Mouse (Mus musculus): ENCODE data around the gene Scaf8. TPM values are rescaled to one million over a fixed set of nuclear protein-coding genes. Genes with fewer than 3 reads are reported as not detected.

Gene Scaf8
- polyA plus RNA-seq, 1 experiment, result 16.3 TPM

DNA sequence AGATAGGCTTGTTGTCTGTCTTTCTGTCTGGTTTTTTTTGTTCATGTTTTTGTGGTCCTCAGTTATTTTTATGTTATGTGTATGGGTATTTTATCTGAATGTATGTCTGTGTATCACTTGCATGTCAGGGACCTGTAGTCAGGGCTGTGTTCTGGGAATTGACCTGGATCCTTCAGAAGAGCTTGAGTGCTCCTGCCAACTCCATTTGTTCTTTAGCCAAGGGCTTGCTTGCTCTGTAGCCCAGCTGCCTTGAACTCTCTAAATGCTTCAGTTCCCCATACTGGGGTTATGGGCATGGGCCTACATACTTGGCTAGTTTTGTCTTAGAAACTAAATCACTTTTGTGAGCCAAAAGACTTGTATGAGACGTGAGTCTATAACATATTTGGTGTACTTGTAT is 13.9 kb downstream of the Scaf8 start:
- Histone ChIP-seq H3K36me3 (ENCODE audit: control insufficient read depth, insufficient read depth) (peaks cover 39% of the 10 kb centered on the region), H3ac (ENCODE audit: control insufficient read depth, insufficient read length, low read depth) (no peak overlapping the region), H3K27me3 (ENCODE audit: control insufficient read depth, insufficient read depth, insufficient read length) (no peaks in the 10 kb centered on the region), H3K79me2 (ENCODE audit: control insufficient read depth, insufficient read depth) (peaks cover 100% of the 10 kb centered on the region), H3K4me3 (ENCODE audit: insufficient read depth, poor library complexity, severe bottlenecking) (no peak overlapping the region), H3K79me3 (ENCODE audit: low read depth) (peaks cover 95% of the 10 kb centered on the region)
- TF ChIP-seq FOSL1 (IDR thresholded peaks at IDR 0.05; ENCODE audit: insufficient read depth, low read length, poor library complexity, severe bottlenecking) (no peak), CEBPB (IDR thresholded peaks at IDR 0.05; ENCODE audit: low read depth) (no peak), MYOG (IDR thresholded peaks at IDR 0.05; ENCODE audit: control insufficient read depth, extremely low read depth, insufficient read length) (no peak), USF1 (IDR thresholded peaks at IDR 0.05; ENCODE audit: low read depth) (no peak), MAX (IDR thresholded peaks at IDR 0.05) (no peak), MYOD1 (IDR thresholded peaks at IDR 0.05; ENCODE audit: control insufficient read depth, insufficient read length, low read depth) (no peak), CTCF (IDR thresholded peaks at IDR 0.05; ENCODE audit: control insufficient read depth, insufficient read depth, insufficient read length) (no peak)

DNA sequence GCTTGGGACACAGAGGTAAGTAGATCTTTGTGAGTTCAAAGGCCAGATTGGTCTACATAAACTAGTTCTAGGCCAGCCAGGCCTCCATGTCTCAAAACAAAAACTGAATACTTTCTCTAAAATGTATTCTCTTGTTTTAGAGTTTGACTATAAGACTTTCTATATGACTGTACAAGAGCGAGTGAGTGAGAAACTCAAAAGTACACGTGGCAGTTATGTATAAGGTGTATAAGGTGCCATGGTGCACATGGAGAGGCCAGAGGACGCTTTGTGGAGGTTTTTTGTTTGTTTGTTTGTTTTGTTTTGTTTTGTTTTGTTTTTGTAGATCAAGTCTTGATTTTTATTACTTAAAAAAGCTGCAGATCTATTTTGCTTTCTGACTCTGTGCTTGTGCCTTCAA is 15.0 kb downstream of the Scaf8 start:
- no peak overlapping the region for H3K4me3 ChIP-seq (ENCODE audit: insufficient read depth, poor library complexity, severe bottlenecking)
- TF ChIP-seq CEBPB (IDR thresholded peaks at IDR 0.05; ENCODE audit: low read depth) (no peak), MAX (IDR thresholded peaks at IDR 0.05) (no peak), MYOD1 (IDR thresholded peaks at IDR 0.05; ENCODE audit: control insufficient read depth, insufficient read length, low read depth) (no peak), MYOG (IDR thresholded peaks at IDR 0.05; ENCODE audit: control insufficient read depth, extremely low read depth, insufficient read length) (no peak), USF1 (IDR thresholded peaks at IDR 0.05; ENCODE audit: low read depth) (no peak), CTCF (IDR thresholded peaks at IDR 0.05; ENCODE audit: control insufficient read depth, insufficient read depth, insufficient read length) (no peak), FOSL1 (IDR thresholded peaks at IDR 0.05; ENCODE audit: insufficient read depth, low read length, poor library complexity, severe bottlenecking) (no peak)
- H3ac ChIP-seq (ENCODE audit: control insufficient read depth, insufficient read length, low read depth), result no peak overlapping the region
- H3K79me3 ChIP-seq (ENCODE audit: low read depth), result peaks cover 96% of the 10 kb centered on the region
- no peaks in the 10 kb centered on the region for H3K27me3 ChIP-seq (ENCODE audit: control insufficient read depth, insufficient read depth, insufficient read length)
- H3K36me3 ChIP-seq (ENCODE audit: control insufficient read depth, insufficient read depth), result peaks cover 39% of the 10 kb centered on the region
- H3K79me2 ChIP-seq (ENCODE audit: control insufficient read depth, insufficient read depth), result peaks cover 100% of the 10 kb centered on the region

DNA sequence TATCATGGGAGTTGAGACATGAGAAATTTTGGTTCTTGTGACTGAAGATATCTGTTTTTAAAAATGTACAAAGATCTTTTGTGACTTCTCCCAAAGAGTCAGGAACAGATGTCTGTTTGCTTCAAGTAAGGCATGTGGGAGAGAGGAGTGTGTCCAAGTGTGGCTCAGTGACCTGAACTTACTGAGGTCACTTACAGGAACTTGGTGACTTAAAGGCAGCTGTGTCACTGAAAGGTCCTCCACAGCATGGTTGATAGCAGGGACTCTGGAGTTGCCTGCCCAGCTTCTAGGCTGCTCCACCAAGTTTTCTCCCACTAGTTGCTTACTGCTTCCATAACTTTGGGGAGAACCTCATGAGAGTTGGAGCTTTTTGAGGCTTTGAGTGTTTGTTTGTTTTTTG is 20.6 kb downstream of the Scaf8 start:
- H3K79me3 ChIP-seq (ENCODE audit: low read depth), result peaks cover 92% of the 10 kb centered on the region
- peaks cover 21% of the 10 kb centered on the region for H3K36me3 ChIP-seq (ENCODE audit: control insufficient read depth, insufficient read depth)
- TF ChIP-seq FOSL1 (IDR thresholded peaks at IDR 0.05; ENCODE audit: insufficient read depth, low read length, poor library complexity, severe bottlenecking) (no peak), CTCF (IDR thresholded peaks at IDR 0.05; ENCODE audit: control insufficient read depth, insufficient read depth, insufficient read length) (no peak), CEBPB (IDR thresholded peaks at IDR 0.05; ENCODE audit: low read depth) (no peak), MYOG (IDR thresholded peaks at IDR 0.05; ENCODE audit: control insufficient read depth, extremely low read depth, insufficient read length) (no peak), MYOD1 (IDR thresholded peaks at IDR 0.05; ENCODE audit: control insufficient read depth, insufficient read length, low read depth) (no peak), USF1 (IDR thresholded peaks at IDR 0.05; ENCODE audit: low read depth) (no peak), MAX (IDR thresholded peaks at IDR 0.05) (no peak)
- H3ac ChIP-seq (ENCODE audit: control insufficient read depth, insufficient read length, low read depth), result no peak overlapping the region
- H3K27me3 ChIP-seq (ENCODE audit: control insufficient read depth, insufficient read depth, insufficient read length), result no peaks in the 10 kb centered on the region
- peaks cover 100% of the 10 kb centered on the region for H3K79me2 ChIP-seq (ENCODE audit: control insufficient read depth, insufficient read depth)
- no peak overlapping the region for H3K4me3 ChIP-seq (ENCODE audit: insufficient read depth, poor library complexity, severe bottlenecking)

DNA sequence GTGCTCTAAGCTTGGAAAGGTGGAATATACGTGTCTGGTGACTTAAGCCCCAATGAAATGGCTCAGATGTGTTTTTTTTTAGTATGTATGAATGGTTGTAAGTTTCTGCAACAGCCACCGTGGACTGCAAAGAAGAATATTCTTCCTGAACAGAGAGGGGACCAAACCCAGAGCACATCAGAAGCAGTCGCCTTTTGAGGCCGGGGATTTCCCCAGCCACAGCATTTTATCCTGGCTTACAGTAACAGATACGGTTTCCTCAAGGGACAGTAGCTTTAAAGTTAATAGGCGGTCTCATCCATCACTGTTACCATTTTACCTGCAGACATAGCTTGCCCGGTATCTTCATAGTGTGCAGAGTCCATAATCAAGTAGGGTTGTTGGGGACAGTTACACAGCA is 21.4 kb downstream of the Scaf8 start:
- Histone ChIP-seq H3K4me3 (ENCODE audit: insufficient read depth, poor library complexity, severe bottlenecking) (no peak overlapping the region), H3K27me3 (ENCODE audit: control insufficient read depth, insufficient read depth, insufficient read length) (no peaks in the 10 kb centered on the region), H3K79me2 (ENCODE audit: control insufficient read depth, insufficient read depth) (peaks cover 100% of the 10 kb centered on the region), H3ac (ENCODE audit: control insufficient read depth, insufficient read length, low read depth) (no peak overlapping the region), H3K79me3 (ENCODE audit: low read depth) (peaks cover 92% of the 10 kb centered on the region), H3K36me3 (ENCODE audit: control insufficient read depth, insufficient read depth) (peaks cover 19% of the 10 kb centered on the region)
- no peak for TF ChIP-seq MYOG (IDR thresholded peaks at IDR 0.05; ENCODE audit: control insufficient read depth, extremely low read depth, insufficient read length)
- no peak for TF ChIP-seq MAX (IDR thresholded peaks at IDR 0.05)
- TF ChIP-seq FOSL1 (IDR thresholded peaks at IDR 0.05; ENCODE audit: insufficient read depth, low read length, poor library complexity, severe bottlenecking), result no peak
- TF ChIP-seq USF1 (IDR thresholded peaks at IDR 0.05; ENCODE audit: low read depth), result no peak
- TF ChIP-seq CEBPB (IDR thresholded peaks at IDR 0.05; ENCODE audit: low read depth), result no peak
- TF ChIP-seq CTCF (IDR thresholded peaks at IDR 0.05; ENCODE audit: control insufficient read depth, insufficient read depth, insufficient read length), result no peak
- TF ChIP-seq MYOD1 (IDR thresholded peaks at IDR 0.05; ENCODE audit: control insufficient read depth, insufficient read length, low read depth), result no peak

DNA sequence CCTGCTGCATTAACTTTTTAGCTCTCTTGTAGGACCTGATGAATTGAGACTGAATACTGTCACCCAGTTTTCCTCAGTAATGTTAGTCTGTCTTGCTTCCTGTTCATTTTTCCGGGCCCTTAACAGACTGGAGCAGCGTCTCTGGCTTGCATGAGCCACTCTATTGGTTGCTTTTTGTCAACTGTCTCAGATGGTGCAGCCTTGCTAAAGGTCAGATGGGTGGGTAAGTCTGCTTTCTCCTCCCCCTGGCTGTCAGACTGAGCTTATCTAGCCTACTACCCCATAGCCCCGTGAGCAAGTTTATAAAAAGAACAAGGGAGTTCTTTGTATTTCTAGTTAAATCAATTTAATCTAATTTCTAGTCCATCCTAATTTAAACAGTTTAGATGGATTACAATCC is 23.6 kb downstream of the Scaf8 start:
- peaks cover 91% of the 10 kb centered on the region for H3K79me3 ChIP-seq (ENCODE audit: low read depth)
- H3K79me2 ChIP-seq (ENCODE audit: control insufficient read depth, insufficient read depth), result peaks cover 100% of the 10 kb centered on the region
- no peak overlapping the region for H3K4me3 ChIP-seq (ENCODE audit: insufficient read depth, poor library complexity, severe bottlenecking)
- H3K36me3 ChIP-seq (ENCODE audit: control insufficient read depth, insufficient read depth), result peaks cover 14% of the 10 kb centered on the region
- no peaks in the 10 kb centered on the region for H3K27me3 ChIP-seq (ENCODE audit: control insufficient read depth, insufficient read depth, insufficient read length)
- TF ChIP-seq MYOG (IDR thresholded peaks at IDR 0.05; ENCODE audit: control insufficient read depth, extremely low read depth, insufficient read length) (no peak), MAX (IDR thresholded peaks at IDR 0.05) (no peak), MYOD1 (IDR thresholded peaks at IDR 0.05; ENCODE audit: control insufficient read depth, insufficient read length, low read depth) (no peak), USF1 (IDR thresholded peaks at IDR 0.05; ENCODE audit: low read depth) (no peak), FOSL1 (IDR thresholded peaks at IDR 0.05; ENCODE audit: insufficient read depth, low read length, poor library complexity, severe bottlenecking) (no peak), CEBPB (IDR thresholded peaks at IDR 0.05; ENCODE audit: low read depth) (no peak)
- H3ac ChIP-seq (ENCODE audit: control insufficient read depth, insufficient read length, low read depth), result no peak overlapping the region

DNA sequence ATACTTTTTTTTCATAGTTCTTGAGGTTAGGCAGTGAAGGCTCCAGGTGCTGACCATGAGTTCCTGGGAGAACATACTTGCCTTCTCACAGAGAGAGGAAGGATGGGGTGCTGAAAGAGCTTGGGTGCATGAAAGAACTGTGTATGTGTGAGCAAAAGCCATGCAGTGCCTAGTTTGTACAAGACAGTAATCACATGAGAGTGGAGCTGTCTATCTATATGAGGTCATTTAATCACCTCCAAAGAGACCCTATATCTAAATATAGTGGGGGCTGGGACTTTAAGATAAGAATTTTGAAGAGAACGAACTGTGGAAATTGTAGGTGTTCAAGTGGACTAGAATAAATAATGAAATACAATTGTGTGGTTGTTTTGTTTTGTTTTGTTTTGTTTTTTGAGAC is 25.3 kb downstream of the Scaf8 start:
- Histone ChIP-seq H3K27me3 (ENCODE audit: control insufficient read depth, insufficient read depth, insufficient read length) (no peaks in the 10 kb centered on the region), H3K36me3 (ENCODE audit: control insufficient read depth, insufficient read depth) (peaks cover 19% of the 10 kb centered on the region), H3K4me3 (ENCODE audit: insufficient read depth, poor library complexity, severe bottlenecking) (no peak overlapping the region), H3K79me3 (ENCODE audit: low read depth) (peaks cover 89% of the 10 kb centered on the region), H3ac (ENCODE audit: control insufficient read depth, insufficient read length, low read depth) (no peak overlapping the region), H3K79me2 (ENCODE audit: control insufficient read depth, insufficient read depth) (peaks cover 100% of the 10 kb centered on the region)
- TF ChIP-seq FOSL1 (IDR thresholded peaks at IDR 0.05; ENCODE audit: insufficient read depth, low read length, poor library complexity, severe bottlenecking), result no peak
- TF ChIP-seq CTCF (IDR thresholded peaks at IDR 0.05; ENCODE audit: control insufficient read depth, insufficient read depth, insufficient read length), result no peak
- no peak for TF ChIP-seq USF1 (IDR thresholded peaks at IDR 0.05; ENCODE audit: low read depth)
- TF ChIP-seq MYOD1 (IDR thresholded peaks at IDR 0.05; ENCODE audit: control insufficient read depth, insufficient read length, low read depth), result no peak
- no peak for TF ChIP-seq CEBPB (IDR thresholded peaks at IDR 0.05; ENCODE audit: low read depth)
- TF ChIP-seq MAX (IDR thresholded peaks at IDR 0.05), result no peak
- no peak for TF ChIP-seq MYOG (IDR thresholded peaks at IDR 0.05; ENCODE audit: control insufficient read depth, extremely low read depth, insufficient read length)

Measured in C2C12 (cell line).